In genomic region chr15:85497981-85498475, GRCm38 (mm10) we compare ENCODE assay signal across 19 mouse cellular contexts. TPM values are rescaled to one million over a fixed set of nuclear protein-coding genes. Genes with fewer than 3 reads are reported as not detected.
DNase-seq lines count a peak whose midpoint lies in the region; ATAC-seq lines count a peak whose summit lies in the region.
"Had no signal": no experiment of that assay in that cellular context is flagged by ENCODE, and none has a peak within 500 bp of the region (broad histone marks: within the 10 kb centered on the region; RNA-seq: fewer than 3 reads in every experiment).

No protein-coding gene starts in this region.

- WGBS in forebrain, embryonic 11.5 days, result 12% methylated on average over 10 of the region's 10 CpGs
- 17% methylated on average over 10 of the region's 10 CpGs for WGBS in hindbrain, embryonic 14.5 days
- 9% methylated on average over 10 of the region's 10 CpGs for WGBS in midbrain, embryonic 16.5 days

- peak; percentile 76 for DNase-seq in embryo, embryonic 11 days
- DNase-seq in forebrain, embryonic 11.5 days (ENCODE audit: low spot score), result peak; percentile 86
- no peak for DNase-seq in hindbrain, embryonic 14.5 days (ENCODE audit: low spot score)
- no peak for DNase-seq in cerebellum, adult 11-12 months
- no peak for DNase-seq in gastrocnemius, adult 8-10 months (ENCODE audit: low spot score in 2 of 2)
- DNase-seq in thymus, adult 18-20 months, result no peak
- no peak for DNase-seq in layer of hippocampus, postnatal 10 days (ENCODE audit: low spot score in 2 of 2)
- DNase-seq: cerebellum, postnatal 25 days; gastrocnemius, postnatal 25 days; spleen, adult 18-20 months had no signal

- H3K4me1 ChIP-seq in forebrain, embryonic 11.5 days (replicated peaks; ENCODE audit: control insufficient read depth, insufficient read depth, low read length), result peaks cover 31% of the 10 kb centered on the region
- H3K4me1 ChIP-seq in hindbrain, embryonic 14.5 days (replicated peaks; ENCODE audit: control insufficient read depth, insufficient read depth, low read length), result peaks cover 11% of the 10 kb centered on the region
- peaks cover 10% of the 10 kb centered on the region for H3K4me1 ChIP-seq in midbrain, embryonic 16.5 days (ENCODE audit: control insufficient read depth, insufficient read depth, low read length)
- H3K4me1 ChIP-seq: heart, embryonic 15.5 days; intestine, embryonic 15.5 days had no signal

- H3K4me3 ChIP-seq in forebrain, embryonic 11.5 days (ENCODE audit: low read depth, low read length), result no peak overlapping the region
- no peak overlapping the region for H3K4me3 ChIP-seq in hindbrain, embryonic 14.5 days (replicated peaks; ENCODE audit: low read length)
- H3K4me3 ChIP-seq in midbrain, embryonic 16.5 days (ENCODE audit: low read depth, low read length), result no peak overlapping the region
- H3K4me3 ChIP-seq: erythroblast, embryonic 14.5 days; heart, embryonic 15.5 days; intestine, embryonic 15.5 days had no signal

- no peaks in the 10 kb centered on the region for H3K36me3 ChIP-seq in forebrain, embryonic 11.5 days (ENCODE audit: control insufficient read depth, insufficient read depth, low read length)
- no peaks in the 10 kb centered on the region for H3K36me3 ChIP-seq in hindbrain, embryonic 14.5 days (replicated peaks; ENCODE audit: control insufficient read depth, insufficient read depth)
- H3K36me3 ChIP-seq in midbrain, embryonic 16.5 days (ENCODE audit: control insufficient read depth, insufficient read depth, low read length), result no peaks in the 10 kb centered on the region
- H3K36me3 ChIP-seq: heart, embryonic 15.5 days; intestine, embryonic 15.5 days had no signal

- H3K9me3 ChIP-seq in forebrain, embryonic 11.5 days (ENCODE audit: control insufficient read depth, low read length), result no peaks in the 10 kb centered on the region
- H3K9me3 ChIP-seq in hindbrain, embryonic 14.5 days (ENCODE audit: control insufficient read depth, low read length), result no peaks in the 10 kb centered on the region
- no peaks in the 10 kb centered on the region for H3K9me3 ChIP-seq in midbrain, embryonic 16.5 days (replicated peaks; ENCODE audit: control insufficient read depth, low read length, poor library complexity, severe bottlenecking)
- H3K9me3 ChIP-seq: heart, embryonic 15.5 days; intestine, embryonic 15.5 days had no signal

- H3K9ac ChIP-seq in forebrain, embryonic 11.5 days (ENCODE audit: low read length), result peak overlapping the region; percentile 14; the same call in 1 of the 2 replicates
- H3K9ac ChIP-seq in hindbrain, embryonic 14.5 days, result no peak overlapping the region
- no peak overlapping the region for H3K9ac ChIP-seq in midbrain, embryonic 16.5 days (ENCODE audit: low read depth, low read length)
- H3K9ac ChIP-seq: heart, embryonic 15.5 days; intestine, embryonic 15.5 days had no signal

- 0 out of 2 replicates have a peak overlapping the region, but pooled peaks have one; percentile 24 for H3K4me2 ChIP-seq in forebrain, embryonic 11.5 days (ENCODE audit: low read depth, low read length, severe bottlenecking)
- H3K4me2 ChIP-seq in hindbrain, embryonic 14.5 days (replicated peaks), result no peak overlapping the region
- no peak overlapping the region for H3K4me2 ChIP-seq in midbrain, embryonic 16.5 days (ENCODE audit: low read length)
- H3K4me2 ChIP-seq: heart, embryonic 15.5 days; intestine, embryonic 15.5 days; liver, embryonic 11.5 days had no signal

- ATAC-seq in forebrain, embryonic 11.5 days (replicated peaks; ENCODE audit: low FRiP score), result peak; percentile 91
- ATAC-seq in hindbrain, embryonic 14.5 days (ENCODE audit: low FRiP score), result peak; percentile 61; the same call in 1 of the 2 replicates
- peak; percentile 61; the same call in 1 of the 2 replicates for ATAC-seq in midbrain, embryonic 16.5 days
- ATAC-seq: CD4-positive, CD25-positive, alpha-beta regulatory T cell, adult 4 months; intestine, embryonic 15.5 days had no signal

- H3K27ac ChIP-seq in forebrain, embryonic 11.5 days (ENCODE audit: low read depth, low read length), result peak overlapping the region; percentile 90
- no peak overlapping the region for H3K27ac ChIP-seq in hindbrain, embryonic 14.5 days
- no peak overlapping the region for H3K27ac ChIP-seq in midbrain, embryonic 16.5 days (ENCODE audit: low read length)
- H3K27ac ChIP-seq: heart, embryonic 15.5 days; intestine, embryonic 15.5 days had no signal

- no peaks in the 10 kb centered on the region; the same call in 1 of the 2 replicates for H3K27me3 ChIP-seq in forebrain, embryonic 11.5 days (ENCODE audit: control insufficient read depth, insufficient read depth, low read length)
- H3K27me3 ChIP-seq in hindbrain, embryonic 14.5 days (ENCODE audit: control insufficient read depth, insufficient read depth, low read length), result no peaks in the 10 kb centered on the region
- H3K27me3 ChIP-seq in midbrain, embryonic 16.5 days (ENCODE audit: control insufficient read depth, insufficient read depth, low read depth, low read length), result no peaks in the 10 kb centered on the region

RNA-seq across cellular contexts. Expression of gene 7530416G11Rik, which starts 5.0 kb away (rescaled TPM):
- polyA plus RNA-seq in forebrain, embryonic 11.5 days (2014; fragmentation: Nextera tagmentation; extraction: Ambion mirVana), result not detected in 2 replicates
- not detected in 2 replicates for polyA plus RNA-seq in hindbrain, embryonic 14.5 days (2014; fragmentation: Nextera tagmentation; extraction: Ambion mirVana)
- not detected in 2 replicates for polyA plus RNA-seq in midbrain, embryonic 16.5 days (2015; fragmentation: Nextera tagmentation; extraction: Ambion mirVana)
- not detected for total RNA-seq in gastrocnemius, adult 8-10 months (2022)
- total RNA-seq in layer of hippocampus, postnatal 10 days (2021), result not detected
- total RNA-seq: gastrocnemius, postnatal 25 days; left cerebral cortex, adult 18-20 months; monocyte, adult 5-6 weeks had no signal
- polyA plus RNA-seq: CD4-positive, CD25-positive, alpha-beta regulatory T cell, adult 4 months; erythroblast, embryonic 14.5 days; heart, embryonic 15.5 days; intestine, embryonic 15.5 days; liver, embryonic 11.5 days; lung, embryonic 16.5 days had no signal

Comparison
In these comparisons a context has a peak if more than half of its experiments do, and no peak if none do; other contexts are left out.
1. DNase-seq: peak in embryo, embryonic 11 days (single experiment) and forebrain, embryonic 11.5 days (single experiment); none in hindbrain, embryonic 14.5 days (single experiment), cerebellum, adult 11-12 months (single experiment), gastrocnemius, adult 8-10 months (0 of 2), thymus, adult 18-20 months (0 of 2) and layer of hippocampus, postnatal 10 days (0 of 2).
2. Peak in every context shown above with its lines, with median percentiles within 50 percentile points of each other: ATAC-seq.